Comparison of ENCODE assay signal across 19 mouse cellular contexts in genomic region chr2:157509182-157509581, GRCm38 (mm10). TPM values are rescaled to one million over a fixed set of nuclear protein-coding genes. Genes with fewer than 3 reads are reported as not detected.
DNase-seq lines count a peak whose midpoint lies in the region; ATAC-seq and TF ChIP-seq lines count a peak whose summit lies in the region.
"Had no signal": no experiment of that assay in that cellular context is flagged by ENCODE, and none has a peak within 500 bp of the region (broad histone marks: within the 10 kb centered on the region; RNA-seq: fewer than 3 reads in every experiment).

No protein-coding gene starts in this region.

- no peak overlapping the region for H3K9ac ChIP-seq in liver, adult 2 months (ENCODE audit: low read depth, low read length)
- H3K9ac ChIP-seq in midbrain, embryonic 13.5 days (replicated peaks), result no peak overlapping the region
- H3K9ac ChIP-seq: heart, embryonic 12.5 days; hindbrain, embryonic 15.5 days had no signal

- no peaks in the 10 kb centered on the region for H3K9me3 ChIP-seq in midbrain, embryonic 13.5 days
- H3K9me3 ChIP-seq: G1E; heart, embryonic 12.5 days; hindbrain, embryonic 15.5 days had no signal

- no peaks in the 10 kb centered on the region for H3K27me3 ChIP-seq in liver, adult 2 months (ENCODE audit: control insufficient read depth, insufficient read depth, low read length)
- H3K27me3 ChIP-seq in small intestine, adult 2 months (ENCODE audit: control insufficient read depth, insufficient read depth, low read length), result no peaks in the 10 kb centered on the region
- H3K27me3 ChIP-seq in midbrain, embryonic 13.5 days, result no peaks in the 10 kb centered on the region
- H3K27me3 ChIP-seq: hindbrain, embryonic 15.5 days had no signal

- no peaks in the 10 kb centered on the region for H3K36me3 ChIP-seq in liver, adult 2 months (ENCODE audit: control insufficient read depth, insufficient read depth, low read length)
- H3K36me3 ChIP-seq in small intestine, adult 2 months (ENCODE audit: control insufficient read depth, insufficient read depth, low read length), result no peaks in the 10 kb centered on the region
- H3K36me3 ChIP-seq in midbrain, embryonic 13.5 days, result no peaks in the 10 kb centered on the region
- H3K36me3 ChIP-seq: G1E; heart, embryonic 12.5 days; hindbrain, embryonic 15.5 days had no signal

- 15% methylated on average over 5 of the region's 5 CpGs for WGBS in liver, adult 2 months
- 31% methylated on average over 5 of the region's 5 CpGs for WGBS in small intestine, adult 2 months
- 82% methylated on average over 5 of the region's 5 CpGs for WGBS in midbrain, embryonic 13.5 days

- no peak for TF ChIP-seq CTCF in liver, adult 2 months (IDR thresholded peaks at IDR 0.05; ENCODE audit: low read depth, low read length)
- no peak for TF ChIP-seq CTCF in small intestine, adult 2 months (IDR thresholded peaks at IDR 0.05; ENCODE audit: extremely low read depth, insufficient read length, insufficient replicate concordance, low read depth, low read length)

- no peak overlapping the region for H3K27ac ChIP-seq in liver, adult 2 months (replicated peaks; ENCODE audit: insufficient read depth, low read depth, low read length)
- H3K27ac ChIP-seq in small intestine, adult 2 months (ENCODE audit: insufficient read depth, low read depth, low read length), result peak overlapping the region; percentile 97
- H3K27ac ChIP-seq in midbrain, embryonic 13.5 days, result no peak overlapping the region
- H3K27ac ChIP-seq: hindbrain, embryonic 15.5 days had no signal

- H3K4me1 ChIP-seq in liver, adult 2 months (ENCODE audit: control insufficient read depth, insufficient read depth, low read length), result peaks cover 9% of the 10 kb centered on the region
- H3K4me1 ChIP-seq in small intestine, adult 2 months (ENCODE audit: control insufficient read depth, insufficient read depth, insufficient read length, low read length), result peaks cover 15% of the 10 kb centered on the region
- peaks cover 53% of the 10 kb centered on the region for H3K4me1 ChIP-seq in midbrain, embryonic 13.5 days (replicated peaks)

- no peak overlapping the region for H3K4me3 ChIP-seq in liver, adult 2 months (ENCODE audit: insufficient read depth, low read depth, low read length)
- H3K4me3 ChIP-seq in small intestine, adult 2 months (ENCODE audit: low read depth, low read length), result no peak overlapping the region
- H3K4me3 ChIP-seq in midbrain, embryonic 13.5 days (replicated peaks), result no peak overlapping the region
- H3K4me3 ChIP-seq: heart, embryonic 12.5 days; hindbrain, embryonic 15.5 days had no signal

- H3K79me2 ChIP-seq in liver, adult 2 months (ENCODE audit: control insufficient read depth, insufficient read depth, low read length), result no peaks in the 10 kb centered on the region

- H3K4me2 ChIP-seq in midbrain, embryonic 13.5 days (replicated peaks), result no peak overlapping the region
- H3K4me2 ChIP-seq: heart, embryonic 12.5 days; hindbrain, embryonic 15.5 days had no signal

- ATAC-seq in midbrain, embryonic 13.5 days, result no peak
- ATAC-seq: CD4-positive, CD25-positive, alpha-beta regulatory T cell, adult 4 months; forebrain, embryonic 16.5 days; lung, postnatal 0 days; midbrain, embryonic 16.5 days had no signal

- TF ChIP-seq POLR2A in liver, adult 2 months (IDR thresholded peaks at IDR 0.05; ENCODE audit: extremely low read depth, insufficient read depth, low read length), result no peak
- TF ChIP-seq POLR2A in small intestine, adult 2 months (IDR thresholded peaks at IDR 0.05; ENCODE audit: low read depth, low read length), result no peak

- peak; percentile 52 to 87 for DNase-seq in adrenal gland, adult (ENCODE audit: inconsistent age in 2 of 2, low spot score in 1 of 2)
- DNase-seq in adrenal gland, postnatal 4 days (ENCODE audit: low spot score in 2 of 2), result no peak
- peak; percentile 83 for DNase-seq in liver, adult 2 months (ENCODE audit: extremely low read depth, low read depth, low spot score)
- DNase-seq in liver, result no peak
- peak; percentile 89 for DNase-seq in kidney, adult 9 months
- DNase-seq in embryo, embryonic 9.5 days (ENCODE audit: extremely low spot score), result no peak
- DNase-seq: cerebellum, postnatal 14 days; heart, postnatal 36 days; thymus, postnatal 25 days had no signal

RNA-seq across cellular contexts. Expression of gene Nnat, which starts 50.7 kb away (rescaled TPM):
- total RNA-seq in adrenal gland, postnatal 4 days (2021), result 100 to 1,000 TPM; 380 to 391 TPM
- total RNA-seq in liver, adult 2 months (2014; rRNA removed), result 0.34 TPM in 1 of 2 replicates, not detected in the other
- 0.24 TPM in 1 of 2 replicates, not detected in the other for polyA plus RNA-seq in liver, adult 2 months (2012; rRNA removed)
- polyA plus RNA-seq in small intestine, adult 2 months (2012; rRNA removed), result 5.2 and 9.5 TPM in 2 replicates
- 8,644 and 8,868 TPM in 2 replicates for polyA plus RNA-seq in midbrain, embryonic 13.5 days (2015; fragmentation: Nextera tagmentation; extraction: Ambion mirVana)
- total RNA-seq: G1E; megakaryocyte, adult 5-6 weeks had no signal
- polyA plus RNA-seq: G1E had no signal

Comparison
In these comparisons a context has a peak if more than half of its experiments do, and no peak if none do; other contexts are left out.
1. DNase-seq: peak in adrenal gland, adult (2 of 2), liver, adult 2 months (single experiment) and kidney, adult 9 months (single experiment); none in adrenal gland, postnatal 4 days (0 of 2), liver (single experiment) and embryo, embryonic 9.5 days (single experiment).
2. RNA of gene Nnat, which starts 50.7 kb away (polyA plus RNA-seq): 8,644 to 8,868 TPM in midbrain, embryonic 13.5 days; 5.2 to 9.5 TPM in small intestine, adult 2 months and 0.24 TPM in liver, adult 2 months; every median in the first group is over 100 times any median in the second.